Mouse (Mus musculus) heart, adult 9 months (tissue): Measurements from ENCODE around the gene Dennd2a.
A peak's percentile ranks its signal among the peaks of the same experiment; 100 is the strongest.

Source experiments
- DNase-seq, 2 experiments: peaks; one replicate each; pipeline ENCODE4 v3.0.0; 2022; ENCODE audit warnings: low spot score in 2 of 2

Gene Dennd2a

GRCm38 (mm10) chr6:39556900-39557659 is 587 bp downstream of the Dennd2a start:
- DNase-seq: peak in 1 of 2 experiments; percentile 41

GRCm38 (mm10) chr6:39555648-39555945 is 2.1 kb downstream of the Dennd2a start:
- DNase-seq: no peak

- DNase-seq: peak in 1 of 2 experiments; percentile 60
These were observed 2.6 kb downstream of the Dennd2a start for GRCm38 (mm10) chr6:39554888-39555647.

- no peak for DNase-seq
These were observed 5.6 kb downstream of the Dennd2a start for GRCm38 (mm10) chr6:39551981-39552636.

- DNase-seq: no peak
These were observed 9.6 kb downstream of the Dennd2a start for GRCm38 (mm10) chr6:39548030-39548429.

GRCm38 (mm10) chr6:39545474-39545873 is 12.2 kb downstream of the Dennd2a start:
- DNase-seq: no peak

GRCm38 (mm10) chr6:39543769-39544420 is 13.8 kb downstream of the Dennd2a start:
- no peak for DNase-seq

GRCm38 (mm10) chr6:39542631-39543597 is 14.8 kb downstream of the Dennd2a start:
- DNase-seq: peak; percentile 85 to 87

GRCm38 (mm10) chr6:39540563-39540962 is 17.1 kb downstream of the Dennd2a start:
- DNase-seq: no peak

- peak; percentile 86 to 88 for DNase-seq
These were observed 17.9 kb downstream of the Dennd2a start for GRCm38 (mm10) chr6:39539679-39540155.

GRCm38 (mm10) chr6:39538227-39538626 is 19.4 kb downstream of the Dennd2a start:
- DNase-seq: peak in 1 of 2 experiments; percentile 57

- no peak for DNase-seq
These were observed 20.4 kb downstream of the Dennd2a start for GRCm38 (mm10) chr6:39537276-39537675.

- no peak for DNase-seq
These were observed 21.0 kb downstream of the Dennd2a start for GRCm38 (mm10) chr6:39536621-39537020.

- DNase-seq: no peak
These were observed 22.7 kb downstream of the Dennd2a start for GRCm38 (mm10) chr6:39534944-39535343.

GRCm38 (mm10) chr6:39528671-39529535 is 28.8 kb downstream of the Dennd2a start:
- peak; percentile 76 to 80 for DNase-seq

- DNase-seq: no peak
These were observed 29.9 kb downstream of the Dennd2a start for GRCm38 (mm10) chr6:39527811-39528210.

GRCm38 (mm10) chr6:39527337-39527784 is 30.3 kb downstream of the Dennd2a start:
- DNase-seq: peak; percentile 31 to 54

- DNase-seq: no peak
These were observed 30.9 kb downstream of the Dennd2a start for GRCm38 (mm10) chr6:39526797-39527196.

GRCm38 (mm10) chr6:39523161-39523560 is 34.5 kb downstream of the Dennd2a start:
- DNase-seq: no peak

- DNase-seq: no peak
These were observed 35.2 kb downstream of the Dennd2a start for GRCm38 (mm10) chr6:39522425-39522824.
